Mouse (Mus musculus) ES-Bruce4 (cell line): ENCODE data around the gene Eng. TPM values are rescaled to one million over a fixed set of nuclear protein-coding genes. Genes with fewer than 3 reads are reported as not detected.

ENCODE experiments used
- H3K27ac ChIP-seq: 2 replicates; pipeline ENCODE4 v1.5.1; 2012; ENCODE audit warnings: low read length, inconsistent platforms; ENCODE audit not compliant: insufficient read depth
- H3K27me3 ChIP-seq: 2 replicates; pipeline ENCODE4 v1.6.1; 2012; ENCODE audit warnings: mild to moderate bottlenecking, low read length, inconsistent platforms; ENCODE audit not compliant: control insufficient read depth, poor library complexity, insufficient read depth, severe bottlenecking
- H3K36me3 ChIP-seq: 2 replicates; pipeline ENCODE4 v1.6.1; 2012; ENCODE audit warnings: inconsistent platforms, mild to moderate bottlenecking, low read length, moderate library complexity; ENCODE audit not compliant: control insufficient read depth, poor library complexity, insufficient read depth, severe bottlenecking
- H3K4me1 ChIP-seq: one replicate; pipeline ENCODE4 v1.8.1; 2011; ENCODE audit warnings: low read length; ENCODE audit not compliant: control insufficient read depth, insufficient read depth
- H3K4me3 ChIP-seq: 2 replicates; pipeline ENCODE4 v1.5.1; 2011; ENCODE audit warnings: low read depth, mild to moderate bottlenecking, low read length
- H3K9ac ChIP-seq: 2 replicates; pipeline ENCODE4 v1.6.1; 2012; ENCODE audit warnings: low read depth, mild to moderate bottlenecking, inconsistent platforms; ENCODE audit not compliant: poor library complexity, severe bottlenecking
- H3K9me3 ChIP-seq: replicated peaks from 2 replicates; pipeline ENCODE4 v1.6.1; 2012; ENCODE audit warnings: mild to moderate bottlenecking, low read length, inconsistent platforms; ENCODE audit not compliant: control insufficient read depth, poor library complexity, insufficient read depth, severe bottlenecking
- CTCF ChIP-seq: IDR thresholded peaks from one replicate; pipeline ENCODE4 v1.8.1; 2011; ENCODE audit warnings: low read depth, low read length
- EP300 ChIP-seq: IDR thresholded peaks from 2 replicates; pipeline ENCODE4 v1.6.1; 2011; ENCODE audit warnings: low read depth, low read length; ENCODE audit not compliant: insufficient read depth
- POLR2A ChIP-seq: IDR thresholded peaks from one replicate; pipeline ENCODE4 v1.8.1; 2011; ENCODE audit warnings: low read length; ENCODE audit not compliant: insufficient read depth
- polyA plus RNA-seq: library from polyadenylated mRNA; stranded (reverse); fragments of >200 nt; gene quantifications from 2 replicates; pipeline ENCODE4 v1.2.4, GENCODE M21; 2011; ENCODE audit warnings: low read depth; ENCODE audit not compliant: missing spikeins, insufficient read depth, insufficient read length

Eng gene
- polyA plus RNA-seq, 1 experiment: 20.0 TPM

GRCm38 (mm10) chr2:32667775-32668174 lies 21.4 kb downstream of the Eng start:
- no peak overlapping the region for H3K4me3 ChIP-seq
- no peak for TF ChIP-seq EP300
- no peak for TF ChIP-seq POLR2A
- TF ChIP-seq CTCF: no peak
- H3K9ac ChIP-seq: no peak overlapping the region
- H3K9me3 ChIP-seq: no peaks in the 10 kb centered on the region
- H3K27ac ChIP-seq: no peak overlapping the region
- no peaks in the 10 kb centered on the region; the same call in 1 of the 2 replicates for H3K36me3 ChIP-seq
- H3K4me1 ChIP-seq: no peaks in the 10 kb centered on the region
- H3K27me3 ChIP-seq: no peaks in the 10 kb centered on the region

- TF ChIP-seq CTCF: no peak
- TF ChIP-seq EP300: no peak
- TF ChIP-seq POLR2A: no peak
- Histone ChIP-seq H3K27ac (no peak overlapping the region), H3K4me1 (no peaks in the 10 kb centered on the region), H3K9me3 (no peaks in the 10 kb centered on the region), H3K9ac (no peak overlapping the region), H3K36me3 (no peaks in the 10 kb centered on the region; the same call in 1 of the 2 replicates), H3K4me3 (no peak overlapping the region), H3K27me3 (no peaks in the 10 kb centered on the region)
Observed at GRCm38 (mm10) chr2:32668176-32668575, 21.8 kb downstream of the Eng start.

GRCm38 (mm10) chr2:32669876-32670275 lies 23.5 kb downstream of the Eng start:
- no peaks in the 10 kb centered on the region; the same call in 1 of the 2 replicates for H3K36me3 ChIP-seq
- no peaks in the 10 kb centered on the region for H3K4me1 ChIP-seq
- H3K27me3 ChIP-seq: no peaks in the 10 kb centered on the region
- TF ChIP-seq EP300 (no peak), CTCF (no peak), POLR2A (no peak)
- no peak overlapping the region for H3K9ac ChIP-seq
- H3K27ac ChIP-seq: no peak overlapping the region
- H3K4me3 ChIP-seq: no peak overlapping the region
- no peaks in the 10 kb centered on the region for H3K9me3 ChIP-seq

- no peaks in the 10 kb centered on the region for H3K27me3 ChIP-seq
- no peak overlapping the region for H3K9ac ChIP-seq
- H3K9me3 ChIP-seq: no peaks in the 10 kb centered on the region
- TF ChIP-seq POLR2A: no peak
- no peak overlapping the region for H3K27ac ChIP-seq
- H3K4me3 ChIP-seq: no peak overlapping the region
- no peaks in the 10 kb centered on the region; the same call in 1 of the 2 replicates for H3K36me3 ChIP-seq
- no peaks in the 10 kb centered on the region for H3K4me1 ChIP-seq
Observed at GRCm38 (mm10) chr2:32671147-32671546, 24.8 kb downstream of the Eng start.

- Histone ChIP-seq H3K36me3 (no peaks in the 10 kb centered on the region; the same call in 1 of the 2 replicates), H3K27ac (no peak overlapping the region), H3K4me1 (no peaks in the 10 kb centered on the region), H3K9ac (no peak overlapping the region), H3K4me3 (no peak overlapping the region), H3K9me3 (no peaks in the 10 kb centered on the region), H3K27me3 (no peaks in the 10 kb centered on the region)
- no peak for TF ChIP-seq EP300
- no peak for TF ChIP-seq POLR2A
- no peak for TF ChIP-seq CTCF
Observed at GRCm38 (mm10) chr2:32671907-32672595, 25.7 kb downstream of the Eng start.

- TF ChIP-seq POLR2A (no peak), CTCF (no peak), EP300 (no peak)
- H3K36me3 ChIP-seq: no peaks in the 10 kb centered on the region; the same call in 1 of the 2 replicates
- H3K4me3 ChIP-seq: no peak overlapping the region
- no peaks in the 10 kb centered on the region for H3K9me3 ChIP-seq
- H3K27me3 ChIP-seq: no peaks in the 10 kb centered on the region
- no peak overlapping the region for H3K9ac ChIP-seq
- no peak overlapping the region for H3K27ac ChIP-seq
- H3K4me1 ChIP-seq: no peaks in the 10 kb centered on the region
Observed at GRCm38 (mm10) chr2:32673176-32673917, 27.0 kb downstream of the Eng start.
